Mouse (Mus musculus) brown adipose tissue, adult 24 weeks (tissue): ENCODE results near the gene Arhgap31. TPM values are rescaled to one million over a fixed set of nuclear protein-coding genes. Genes with fewer than 3 reads are reported as not detected.

Experiments used
- H3K27ac ChIP-seq: fragments of 200-500 bp; replicated peaks from 2 replicates; pipeline ENCODE4 v1.5.1; 2012; ENCODE audit warnings: low read depth, mild to moderate bottlenecking, low read length
- H3K4me1 ChIP-seq: fragments of 200-500 bp; 2 replicates; pipeline ENCODE4 v1.6.1; 2012; ENCODE audit warnings: low read length, mixed read lengths; ENCODE audit not compliant: control insufficient read depth, insufficient read depth, insufficient read length
- H3K4me3 ChIP-seq: fragments of 200-500 bp; 2 replicates; pipeline ENCODE4 v1.5.1; 2012; ENCODE audit warnings: low read depth, mild to moderate bottlenecking, low read length, moderate library complexity; ENCODE audit not compliant: insufficient read depth
- polyA plus RNA-seq: library from polyadenylated mRNA; stranded (reverse); fragments of >200 nt; gene quantifications from 2 replicates; pipeline ENCODE4 v1.2.4, GENCODE M21; 2012; ENCODE audit not compliant: missing spikeins, insufficient read depth, insufficient read length

Arhgap31 gene
- polyA plus RNA-seq, 1 experiment: 7.5 TPM

GRCm38 (mm10) chr16:38625811-38626369 lies 87.2 kb downstream of the Arhgap31 start:
- Histone ChIP-seq H3K4me3 (no peak overlapping the region), H3K27ac (peak overlapping the region; percentile 68), H3K4me1 (peaks cover 13% of the 10 kb centered on the region)

- Histone ChIP-seq H3K4me1 (peaks cover 15% of the 10 kb centered on the region), H3K4me3 (no peak overlapping the region), H3K27ac (peak overlapping the region; percentile 68)
Observed at GRCm38 (mm10) chr16:38625411-38625810, 87.7 kb downstream of the Arhgap31 start.

- Histone ChIP-seq H3K27ac (no peak overlapping the region), H3K4me3 (no peak overlapping the region), H3K4me1 (peaks cover 15% of the 10 kb centered on the region)
Observed at GRCm38 (mm10) chr16:38624303-38624702, 88.8 kb downstream of the Arhgap31 start.

GRCm38 (mm10) chr16:38622283-38622682 lies 90.8 kb downstream of the Arhgap31 start:
- H3K27ac ChIP-seq: peak overlapping the region; percentile 72
- no peak overlapping the region for H3K4me3 ChIP-seq
- peaks cover 15% of the 10 kb centered on the region for H3K4me1 ChIP-seq

- Histone ChIP-seq H3K27ac (peak overlapping the region; percentile 64), H3K4me3 (no peak overlapping the region), H3K4me1 (peaks cover 15% of the 10 kb centered on the region)
Observed at GRCm38 (mm10) chr16:38620696-38621450, 92.2 kb downstream of the Arhgap31 start.

- no peak overlapping the region for H3K27ac ChIP-seq
- peaks cover 11% of the 10 kb centered on the region for H3K4me1 ChIP-seq
- no peak overlapping the region for H3K4me3 ChIP-seq
Observed at GRCm38 (mm10) chr16:38619054-38619453, 94.0 kb downstream of the Arhgap31 start.

GRCm38 (mm10) chr16:38617977-38618376 lies 95.1 kb downstream of the Arhgap31 start:
- H3K4me3 ChIP-seq: no peak overlapping the region
- no peak overlapping the region for H3K27ac ChIP-seq
- H3K4me1 ChIP-seq: peaks cover 11% of the 10 kb centered on the region

- H3K4me1 ChIP-seq: no peaks in the 10 kb centered on the region
- no peak overlapping the region for H3K4me3 ChIP-seq
- H3K27ac ChIP-seq: no peak overlapping the region
Observed at GRCm38 (mm10) chr16:38613646-38614045, 99.4 kb downstream of the Arhgap31 start.

GRCm38 (mm10) chr16:38612646-38613045 lies 100.4 kb downstream of the Arhgap31 start:
- Histone ChIP-seq H3K4me3 (no peak overlapping the region), H3K4me1 (no peaks in the 10 kb centered on the region), H3K27ac (no peak overlapping the region)

- no peak overlapping the region for H3K27ac ChIP-seq
- no peaks in the 10 kb centered on the region for H3K4me1 ChIP-seq
- H3K4me3 ChIP-seq: no peak overlapping the region
Observed at GRCm38 (mm10) chr16:38609092-38609491, 104.0 kb downstream of the Arhgap31 start.

- H3K27ac ChIP-seq: no peak overlapping the region
- H3K4me3 ChIP-seq: no peak overlapping the region
- no peaks in the 10 kb centered on the region for H3K4me1 ChIP-seq
Observed at GRCm38 (mm10) chr16:38608687-38609086, 104.4 kb downstream of the Arhgap31 start.

- Histone ChIP-seq H3K27ac (no peak overlapping the region), H3K4me1 (no peaks in the 10 kb centered on the region), H3K4me3 (no peak overlapping the region)
Observed at GRCm38 (mm10) chr16:38606509-38606908, 106.6 kb downstream of the Arhgap31 start.

GRCm38 (mm10) chr16:38602989-38603804 lies 109.9 kb downstream of the Arhgap31 start:
- Histone ChIP-seq H3K4me3 (peak overlapping the region; percentile 39), H3K27ac (peak overlapping the region; percentile 51; the same call in 1 of the 2 replicates), H3K4me1 (no peaks in the 10 kb centered on the region)

- no peak overlapping the region for H3K4me3 ChIP-seq
- no peaks in the 10 kb centered on the region for H3K4me1 ChIP-seq
- no peak overlapping the region for H3K27ac ChIP-seq
Observed at GRCm38 (mm10) chr16:38598986-38599680, 113.9 kb downstream of the Arhgap31 start.

- H3K4me1 ChIP-seq: no peaks in the 10 kb centered on the region
- H3K4me3 ChIP-seq: no peak overlapping the region
- H3K27ac ChIP-seq: no peak overlapping the region
Observed at GRCm38 (mm10) chr16:38596651-38597050, 116.4 kb downstream of the Arhgap31 start.
